Mouse (Mus musculus): ENCODE measurements around the gene Mcemp1. TPM values are rescaled to one million over a fixed set of nuclear protein-coding genes. Genes with fewer than 3 reads are reported as not detected.

Gene Mcemp1
- total and polyA plus RNA-seq, 3 experiments, result not detected

DNA sequence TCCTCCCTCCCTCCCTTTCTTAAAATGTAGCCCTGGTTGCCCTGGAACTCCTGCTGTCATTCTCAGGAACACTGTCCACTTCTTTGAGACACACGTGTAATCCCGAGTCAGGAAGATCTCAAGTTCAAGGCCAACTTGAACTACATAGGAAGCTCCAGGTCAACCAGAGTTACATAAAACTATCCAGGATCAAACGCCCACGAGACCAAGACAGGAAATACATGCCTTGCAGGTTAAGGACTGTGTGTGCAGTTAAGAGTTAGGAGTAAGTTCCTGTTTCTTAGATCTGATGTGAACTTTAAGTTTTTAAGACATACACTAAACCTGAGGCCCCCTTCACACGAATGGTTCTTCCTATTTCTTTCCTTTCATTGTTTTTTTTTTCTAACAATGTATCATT, 38.6 kb upstream of the Mcemp1 start:
- no peaks in the 10 kb centered on the region for H3K9me3 ChIP-seq (replicated peaks; ENCODE audit: insufficient read depth, low read length)
- H3K27me3 ChIP-seq (ENCODE audit: control insufficient read depth in 1 of 2, insufficient read depth in 2 of 2, low read length in 2 of 2), result no peaks in the 10 kb centered on the region
- H3K36me3 ChIP-seq (ENCODE audit: control insufficient read depth in 1 of 2, insufficient read depth in 2 of 2, low read length in 2 of 2), result peaks cover 0 to 26% of the 10 kb centered on the region in 2 experiments; a peak in 2 of 4 replicates
- peaks cover 10 to 23% of the 10 kb centered on the region in 2 experiments for H3K4me1 ChIP-seq (ENCODE audit: control insufficient read depth in 1 of 2, insufficient read depth in 2 of 2, low read length in 2 of 2)
- H3K27ac ChIP-seq (ENCODE audit: control insufficient read depth, low read depth, low read length), result peak overlapping the region; percentile 99
- peak overlapping the region; percentile 67 for H3K9ac ChIP-seq (ENCODE audit: control insufficient read depth, low read depth, low read length, poor library complexity, severe bottlenecking)
- H3K79me2 ChIP-seq (ENCODE audit: control insufficient read depth, insufficient read depth, low read length, poor library complexity), result peaks cover 8% of the 10 kb centered on the region
- peak overlapping the region; percentile 30 to 51 for H3K4me3 ChIP-seq (ENCODE audit: control insufficient read depth in 1 of 2, insufficient read depth in 1 of 2, low read depth in 2 of 2, low read length in 2 of 2)
- peak; percentile 90 for DNase-seq (ENCODE audit: low read depth, low spot score)
- TF ChIP-seq MAX (IDR thresholded peaks at IDR 0.05; ENCODE audit: low read length) (peak; percentile 51; the same call in 1 of the 2 replicates), TCF12 (IDR thresholded peaks at IDR 0.05; ENCODE audit: low read depth, low read length) (peak; percentile 38; the same call in 1 of the 2 replicates), EP300 (IDR thresholded peaks at IDR 0.05; ENCODE audit: low read depth in 1 of 2, low read length in 2 of 2) (peak; percentile 65 to 74), NELFE (IDR thresholded peaks at IDR 0.05; ENCODE audit: low read depth, low read length) (peak; percentile 43), POLR2AphosphoS2 (IDR thresholded peaks at IDR 0.05; ENCODE audit: low read length) (peak; percentile 29; the same call in 1 of the 2 replicates), MEF2A (IDR thresholded peaks at IDR 0.05; ENCODE audit: extremely low read depth, insufficient replicate concordance, low read depth, low read length, poor library complexity, severe bottlenecking) (no peak), USF1 (IDR thresholded peaks at IDR 0.05; ENCODE audit: low read depth, low read length) (peak; percentile 40; the same call in 1 of the 2 replicates), RCOR1 (IDR thresholded peaks at IDR 0.05; ENCODE audit: low read depth, low read length) (no peak), GABPA (IDR thresholded peaks at IDR 0.05; ENCODE audit: low read depth, low read length) (no peak), ZNF384 (IDR thresholded peaks at IDR 0.05; ENCODE audit: low read depth, low read length) (peak; percentile 73), MXI1 (IDR thresholded peaks at IDR 0.05; ENCODE audit: low read depth, low read length) (peak; percentile 60; the same call in 1 of the 2 replicates), ELF1 (IDR thresholded peaks at IDR 0.05; ENCODE audit: low read depth, low read length) (peak; percentile 42; the same call in 1 of the 2 replicates), JUND (IDR thresholded peaks at IDR 0.05; ENCODE audit: low read depth, low read length) (no peak), BHLHE40 (IDR thresholded peaks at IDR 0.05; ENCODE audit: borderline replicate concordance, low read depth, low read length) (peak; percentile 39; the same call in 1 of the 2 replicates), MYC (IDR thresholded peaks at IDR 0.05; ENCODE audit: low read depth, low read length) (peak; percentile 67; the same call in 1 of the 2 replicates), GATA1 (IDR thresholded peaks at IDR 0.05; ENCODE audit: low read depth, low read length) (peak; percentile 40; the same call in 1 of the 2 replicates), POLR2A (IDR thresholded peaks at IDR 0.05; ENCODE audit: control insufficient read depth in 1 of 2, insufficient read depth in 1 of 2, low read depth in 1 of 2, low read length in 2 of 2, poor library complexity in 1 of 2) (peak in 1 of 2 experiments; percentile 50; a peak in 2 of 4 replicates), NRF1 (IDR thresholded peaks at IDR 0.05; ENCODE audit: insufficient read depth, low read depth, low read length, poor library complexity, severe bottlenecking) (no peak), MAFK (IDR thresholded peaks at IDR 0.05; ENCODE audit: borderline replicate concordance, low read depth, low read length) (no peak), HCFC1 (IDR thresholded peaks at IDR 0.05; ENCODE audit: low read depth, low read length) (peak; percentile 45; the same call in 1 of the 2 replicates), CHD1 (IDR thresholded peaks at IDR 0.05; ENCODE audit: low read depth, low read length) (peak; percentile 46; the same call in 1 of the 2 replicates), TAL1 (IDR thresholded peaks at IDR 0.05; ENCODE audit: low read length) (peak; percentile 13; the same call in 1 of the 2 replicates), TBP (IDR thresholded peaks at IDR 0.05; ENCODE audit: low read depth, low read length) (peak; percentile 44), CHD2 (IDR thresholded peaks at IDR 0.05; ENCODE audit: low read length) (peak; percentile 25), SIN3A (IDR thresholded peaks at IDR 0.05; ENCODE audit: low read length) (peak; percentile 64)
